Mouse (Mus musculus) right cerebral cortex, postnatal 36 days (tissue): ENCODE measurements at regions not wholly inside any gene's neighbourhood (a gene's known extent, or its start where the extent isn't known, plus 50 kb on each side); places are given as distances from the start of the nearest gene placed in this dataset.
A peak's percentile ranks its signal among the peaks of the same experiment; 100 is the strongest.

ENCODE experiments used
- DNase-seq, 2 experiments: peaks; one replicate each; pipeline ENCODE4 v3.0.0; 2022; ENCODE audit warnings: low spot score in 2 of 2, mixed read lengths in 1 of 2

DNA sequence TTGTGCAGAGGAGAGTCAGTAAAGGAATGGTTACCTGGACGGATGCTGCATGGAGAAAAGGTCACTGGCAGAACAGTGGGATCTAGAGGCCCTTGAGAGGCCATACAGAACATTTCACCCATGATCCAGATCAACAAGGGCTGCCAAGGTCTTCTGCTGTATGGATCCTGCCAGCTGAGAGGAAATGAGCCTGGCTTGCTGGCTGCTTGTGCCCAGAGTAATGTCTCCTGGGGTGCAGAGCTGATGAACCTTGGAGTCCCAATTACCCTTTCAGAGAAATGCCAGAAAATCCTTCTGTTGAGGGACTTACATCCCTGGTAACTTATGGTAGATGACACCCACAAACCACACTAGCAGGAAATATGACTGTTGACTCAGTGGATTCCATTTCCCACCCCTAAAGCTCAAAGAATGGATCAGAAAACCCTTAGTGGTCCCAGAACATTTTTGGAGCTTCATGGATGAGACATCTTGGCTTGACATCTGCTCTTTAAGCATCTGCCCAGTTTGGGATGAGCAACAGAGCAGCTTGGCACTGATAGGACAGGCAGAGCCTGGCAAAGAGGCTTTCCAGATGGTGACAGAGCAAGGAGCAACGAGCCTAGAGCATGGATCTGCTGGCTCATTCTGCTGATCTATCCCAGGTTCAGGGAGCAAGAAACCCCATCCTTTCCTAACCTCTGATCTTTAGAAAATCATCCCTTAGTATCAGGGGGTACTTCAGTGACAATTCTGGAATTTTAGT, 416.6 kb downstream of the Adra2a start:
- DNase-seq: no peak

DNA sequence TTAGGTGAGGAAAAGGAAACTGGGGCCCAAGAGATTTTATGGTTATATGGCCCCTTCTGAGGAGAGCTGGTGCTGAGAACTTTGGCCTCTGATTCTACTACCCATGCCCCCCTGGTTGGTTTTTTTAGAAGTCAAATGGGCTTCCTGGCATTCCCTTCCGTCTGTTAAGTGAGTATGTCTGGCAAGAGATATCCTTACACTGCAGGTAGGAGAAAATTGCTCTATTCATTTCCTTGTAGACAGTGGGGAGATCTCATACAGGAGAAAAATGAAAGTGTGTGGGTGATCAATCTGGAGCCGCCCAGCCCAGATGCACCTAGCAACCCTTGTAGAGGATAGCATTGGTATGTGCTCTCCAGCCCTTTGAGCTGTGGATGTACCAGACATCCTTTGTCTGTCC, 418.5 kb downstream of the Adra2a start:
- DNase-seq: no peak

DNA sequence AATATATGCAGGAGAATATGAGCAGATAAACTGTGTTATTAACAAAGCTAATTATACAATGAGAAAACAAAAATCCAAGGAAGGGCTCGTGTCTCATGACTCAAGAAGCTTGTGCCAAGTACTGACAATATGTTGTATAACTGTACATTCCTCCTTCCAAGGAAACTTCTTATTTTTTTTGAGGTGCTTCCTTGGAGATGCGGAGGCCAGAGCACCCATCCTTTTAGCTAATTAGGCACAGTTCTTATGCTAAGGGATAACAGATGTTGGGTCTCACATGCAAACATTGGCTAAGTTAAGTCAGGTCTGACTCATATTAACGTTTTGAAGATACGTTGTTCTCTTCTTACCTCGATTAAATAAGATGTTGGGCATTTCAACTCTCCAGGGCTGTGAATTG, 426.1 kb downstream of the Adra2a start:
- peak in 1 of 2 experiments; percentile 10 for DNase-seq

DNA sequence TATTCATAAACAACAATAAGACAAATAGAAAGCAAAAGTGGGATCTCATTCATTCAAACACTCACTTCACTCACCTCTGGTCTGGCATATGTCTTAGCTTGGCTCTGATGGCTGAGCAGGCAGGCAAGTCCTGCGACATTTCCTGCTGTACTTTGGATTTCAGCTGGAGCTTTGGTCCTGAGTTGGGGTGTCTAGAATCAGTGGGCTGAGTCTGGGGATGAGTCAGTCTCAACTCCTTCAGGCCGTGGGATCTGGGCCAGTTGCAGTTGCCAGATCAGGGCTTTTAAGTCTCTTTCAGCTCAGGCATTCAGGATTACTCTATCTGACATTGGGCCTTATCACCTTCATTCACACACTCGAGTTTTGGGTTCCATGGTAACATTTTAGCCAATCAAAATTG, 454.1 kb downstream of the Adra2a start:
- DNase-seq: peak in 1 of 2 experiments; percentile 4

DNA sequence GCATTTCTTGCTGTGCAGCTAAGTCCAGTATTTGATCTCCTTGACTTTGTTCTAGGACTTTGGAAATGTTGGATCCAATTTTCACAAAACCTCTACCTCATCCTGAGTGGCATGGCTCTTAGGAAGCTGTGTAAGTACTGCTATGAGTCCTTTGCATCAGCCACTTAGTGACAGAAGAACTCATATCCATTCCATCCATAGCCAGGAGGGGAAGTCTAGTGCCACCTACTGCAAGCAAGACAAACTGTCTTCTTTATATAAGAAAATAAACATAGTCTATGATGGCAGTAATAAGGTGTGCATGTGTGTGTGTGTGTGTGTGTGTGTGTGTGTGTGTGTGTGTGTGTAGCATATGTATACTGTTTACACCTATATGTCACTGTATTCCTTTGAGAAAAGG, 489.9 kb downstream of the Adra2a start:
- DNase-seq: no peak

DNA sequence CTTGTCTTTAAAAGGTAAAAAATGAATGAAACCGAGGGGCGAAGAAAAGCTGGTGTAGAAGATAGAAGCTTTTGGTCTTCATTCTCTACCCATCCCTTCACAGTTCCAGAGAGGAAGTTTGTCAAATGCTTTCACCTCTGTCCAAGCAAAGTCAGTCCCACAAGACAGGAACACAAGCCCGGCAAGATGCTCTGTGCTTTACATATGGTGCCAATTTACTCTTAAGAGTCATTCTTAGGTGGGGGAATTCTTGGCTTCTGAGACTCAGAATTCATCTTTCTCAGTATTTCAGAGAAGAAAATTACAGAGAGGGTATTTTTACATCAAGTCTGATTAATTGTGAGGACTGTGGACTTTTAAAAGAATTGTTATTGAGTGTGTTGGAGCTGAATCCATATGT, 511.4 kb downstream of the Adra2a start:
- no peak for DNase-seq

DNA sequence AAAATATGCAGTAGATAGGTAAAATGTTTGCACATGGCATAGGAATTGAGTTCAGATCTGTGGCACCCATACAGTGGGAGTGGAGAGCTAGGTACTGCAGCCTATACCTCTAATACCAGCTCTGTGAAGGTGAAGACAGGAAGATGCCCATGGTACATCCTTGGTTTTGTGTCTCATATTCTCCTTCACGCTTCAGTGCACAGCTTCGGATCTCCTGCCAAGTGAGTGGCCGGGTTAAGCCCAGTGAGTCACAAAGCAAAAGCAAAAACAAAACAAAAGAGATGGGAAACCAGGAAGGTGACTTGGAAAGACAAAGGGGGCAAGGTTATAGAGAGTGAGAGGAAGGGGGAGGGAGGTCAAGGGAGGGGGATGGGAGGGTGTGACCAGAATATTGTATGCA, 514.0 kb downstream of the Adra2a start:
- no peak for DNase-seq

DNA sequence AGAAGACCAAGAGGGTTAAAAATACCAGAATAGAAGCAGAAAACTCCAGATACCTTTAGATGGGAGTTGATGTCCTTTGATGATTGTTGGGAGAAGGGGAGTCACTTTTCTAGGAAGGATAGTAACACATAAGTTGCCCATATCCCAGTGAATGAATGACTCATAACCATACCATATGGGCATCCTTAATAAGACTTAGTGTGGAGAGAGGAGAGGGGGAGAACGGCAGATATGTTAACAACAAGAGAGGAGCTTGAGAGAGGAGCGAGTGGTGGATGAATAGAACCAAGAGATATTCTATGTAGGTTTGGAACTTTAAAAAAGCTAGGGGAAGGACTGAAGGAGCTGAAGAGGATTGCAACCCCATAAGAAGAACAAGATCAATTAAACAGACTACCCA, 539.6 kb downstream of the Adra2a start:
- no peak for DNase-seq

DNA sequence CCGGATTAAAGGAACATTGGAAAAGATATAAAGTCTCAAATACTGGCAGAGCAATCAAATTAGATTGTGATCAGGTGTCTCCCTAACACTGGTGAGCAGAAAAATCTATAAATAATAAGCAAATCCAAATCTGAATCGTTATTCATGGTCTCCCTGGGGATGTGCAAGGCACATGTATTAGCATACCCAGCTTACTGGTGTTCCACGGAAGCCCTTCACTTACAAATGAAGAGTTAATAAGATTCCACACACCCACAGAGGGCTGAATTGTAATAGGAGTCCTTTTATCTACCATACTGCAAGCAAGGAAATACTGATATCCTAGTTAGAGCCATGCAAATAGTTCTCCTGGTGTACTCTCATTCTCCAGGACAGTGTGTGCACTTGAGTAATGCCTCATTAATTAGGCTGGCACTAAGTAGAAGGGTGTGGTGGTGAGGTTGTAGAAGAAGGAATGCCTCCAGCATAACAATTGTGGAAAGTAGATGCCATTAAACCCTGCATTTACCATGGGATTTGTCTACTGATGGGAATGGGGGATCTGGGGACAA, 540.8 kb downstream of the Adra2a start:
- DNase-seq: no peak

DNA sequence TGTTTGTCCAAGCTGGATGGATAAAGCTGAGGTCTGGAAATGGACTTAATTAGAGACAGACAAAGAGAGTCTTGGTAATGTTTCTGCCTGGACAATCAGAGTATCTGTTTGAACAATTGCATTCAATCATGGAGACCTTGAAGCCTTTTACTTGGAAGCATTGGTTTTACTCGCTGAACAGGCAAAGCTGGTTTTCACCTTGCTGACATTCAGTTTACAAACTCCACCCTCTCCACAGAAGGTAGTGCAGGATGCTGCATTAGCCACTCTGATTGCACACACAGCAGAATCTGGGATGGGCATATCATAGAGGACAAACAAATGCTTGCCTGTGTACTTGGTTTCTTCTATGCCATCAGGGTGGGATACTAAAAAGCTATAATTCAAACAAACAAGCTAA, 541.4 kb downstream of the Adra2a start:
- DNase-seq: no peak

DNA sequence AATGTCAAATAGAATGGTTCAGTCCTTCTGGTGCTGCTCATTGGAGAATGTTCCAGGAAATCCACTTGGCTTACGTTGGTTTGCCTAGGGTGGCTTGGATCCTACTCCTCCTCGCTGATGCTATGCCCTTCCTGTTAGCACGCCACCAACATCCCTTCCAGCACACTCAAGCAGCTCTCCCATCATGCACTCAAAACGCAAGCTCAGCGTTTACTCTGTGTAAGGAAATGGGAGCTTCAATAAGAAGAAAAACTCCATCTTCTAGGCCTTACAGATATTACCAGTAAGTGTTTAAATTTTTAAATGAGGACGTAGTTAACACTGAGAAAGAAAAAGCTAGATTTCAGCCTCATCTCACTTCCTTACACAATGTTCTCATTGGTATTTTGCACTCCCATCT, 523.7 kb downstream of the Gpam start:
- no peak for DNase-seq

DNA sequence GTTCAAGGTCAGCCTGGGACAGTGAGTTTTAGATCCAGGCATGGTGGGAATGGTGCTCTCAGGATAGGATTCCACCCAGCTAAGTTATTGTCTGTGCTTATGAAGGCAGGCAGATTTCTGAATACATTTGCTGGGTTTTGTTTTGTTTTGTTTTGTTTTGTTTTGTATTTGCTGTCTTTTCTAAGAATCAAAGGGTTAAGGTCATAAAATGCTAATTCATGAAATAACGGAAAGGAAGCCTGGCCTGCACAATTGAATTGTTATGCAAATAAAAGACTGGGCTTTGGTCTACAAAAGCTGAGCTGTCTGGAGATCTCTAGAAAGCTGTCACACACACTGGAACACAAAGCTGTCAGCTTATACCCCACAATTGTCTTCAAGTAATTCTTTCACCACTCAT, 521.7 kb downstream of the Gpam start:
- no peak for DNase-seq

DNA sequence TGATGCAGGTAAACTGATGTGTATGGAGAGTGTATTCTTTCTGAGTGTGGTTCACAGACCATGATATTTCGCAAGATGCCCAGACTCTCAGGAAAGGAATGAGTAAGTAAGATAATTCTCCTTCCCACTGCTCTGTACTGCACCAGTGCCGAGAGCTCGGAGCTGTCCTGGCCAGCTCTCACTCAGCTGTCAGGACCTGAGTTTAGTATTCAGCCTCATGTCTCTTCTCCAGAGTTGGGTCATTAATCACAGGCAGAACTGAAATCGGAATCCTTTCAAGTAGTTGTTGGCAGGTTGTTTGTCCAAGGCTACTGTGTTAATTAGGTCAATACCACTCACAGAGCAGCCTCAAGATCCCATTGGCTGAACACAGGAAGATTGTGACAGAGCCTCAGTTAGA, 510.1 kb downstream of the Gpam start:
- DNase-seq: peak in 1 of 2 experiments; percentile 1
